Mouse (Mus musculus) cerebellum, adult 2 months (tissue): ENCODE data around the gene Ascc2. TPM values are rescaled to one million over a fixed set of nuclear protein-coding genes. Genes with fewer than 3 reads are reported as not detected.

ENCODE experiments used
- DNase-seq, 2 experiments: peaks; one replicate each; pipeline ENCODE4 v3.0.0; 2021
- H3K27ac ChIP-seq: fragments of 200-500 bp; 2 replicates; pipeline ENCODE4 v1.5.1; 2012; ENCODE audit warnings: low read length, control low read depth, inconsistent platforms; ENCODE audit not compliant: insufficient read depth
- H3K27me3 ChIP-seq: fragments of 200-500 bp; 2 replicates; pipeline ENCODE4 v1.6.1; 2012; ENCODE audit warnings: inconsistent platforms, mild to moderate bottlenecking, low read length, moderate library complexity; ENCODE audit not compliant: control insufficient read depth, insufficient read depth
- H3K4me1 ChIP-seq: fragments of 200-500 bp; 2 replicates; pipeline ENCODE4 v1.6.1; 2011; ENCODE audit warnings: low read length; ENCODE audit not compliant: control insufficient read depth, insufficient read depth
- H3K4me3 ChIP-seq: fragments of 200-500 bp; replicated peaks from 2 replicates; pipeline ENCODE3; 2011; ENCODE audit warnings: mild to moderate bottlenecking, low read depth, low read length, control low read depth; ENCODE audit not compliant: insufficient read depth
- CTCF ChIP-seq: fragments of 200-500 bp; IDR thresholded peaks from 2 replicates; pipeline ENCODE4 v1.5.1; 2011; ENCODE audit warnings: low read depth, mild to moderate bottlenecking, control low read depth, low read length, moderate library complexity, borderline replicate concordance; ENCODE audit not compliant: insufficient read depth
- POLR2A ChIP-seq: fragments of 200-500 bp; IDR thresholded peaks from 2 replicates; pipeline ENCODE4 v1.6.1; 2011; ENCODE audit warnings: low read length, control low read depth, borderline replicate concordance; ENCODE audit not compliant: insufficient read depth
- WGBS: fragments of 180-500 bp; shearing (Covaris S2); methylation state at CpG from one replicate; pipeline ENCODE4 v1.1.7; 2018; 5-methylcytosine and 5-hydroxymethylcytosine counted together
- polyA plus RNA-seq: library from polyadenylated mRNA; depleted of rRNA; stranded (reverse); fragments of >200 nt; gene quantifications from 2 replicates; pipeline ENCODE4 v1.2.3, GENCODE M21; 2012

Gene Ascc2
- polyA plus RNA-seq, 1 experiment, result 16.7 TPM

GRCm38 (mm10) chr11:4621866-4622265 is 15.7 kb upstream of the Ascc2 start:
- Histone ChIP-seq H3K4me1 (no peaks in the 10 kb centered on the region), H3K27me3 (no peaks in the 10 kb centered on the region), H3K4me3 (no peak overlapping the region), H3K27ac (no peak overlapping the region)
- WGBS, result 80% methylated on average over 4 of the region's 4 CpGs
- DNase-seq, result no peak
- TF ChIP-seq POLR2A (no peak), CTCF (no peak)

DNA sequence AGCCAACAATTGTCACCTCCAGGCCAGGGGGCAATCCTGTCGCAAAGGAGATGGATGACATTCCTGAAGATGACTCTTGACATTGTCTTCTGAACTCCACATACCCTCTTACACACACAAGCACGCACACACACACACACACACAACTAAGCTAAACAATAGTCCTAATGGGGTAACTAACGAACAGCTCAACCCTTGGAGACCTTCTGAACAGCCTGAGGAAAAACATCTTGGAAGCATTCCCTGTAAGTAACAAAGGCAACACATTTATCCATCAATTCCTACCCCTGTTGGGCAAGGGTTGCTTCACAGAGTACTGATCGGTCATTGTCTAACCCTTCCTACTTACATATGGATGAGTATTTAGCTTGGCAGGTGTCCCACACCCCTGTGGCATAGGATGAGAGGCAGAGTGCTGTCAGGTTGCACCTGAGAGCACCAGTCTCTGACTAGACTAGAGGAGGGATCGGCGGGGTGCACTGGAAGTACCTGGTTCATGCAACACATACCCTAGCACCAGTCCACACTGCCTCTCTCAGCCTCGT is 15.0 kb upstream of the Ascc2 start:
- WGBS, result 79% methylated on average over 7 of the region's 7 CpGs
- TF ChIP-seq CTCF, result no peak
- no peak for TF ChIP-seq POLR2A

GRCm38 (mm10) chr11:4622997-4623396 is 14.6 kb upstream of the Ascc2 start:
- H3K27ac ChIP-seq, result no peak overlapping the region
- TF ChIP-seq CTCF (no peak), POLR2A (no peak)
- 72% methylated on average over 5 of the region's 5 CpGs for WGBS
- no peaks in the 10 kb centered on the region for H3K27me3 ChIP-seq
- no peaks in the 10 kb centered on the region for H3K4me1 ChIP-seq
- no peak overlapping the region for H3K4me3 ChIP-seq
- DNase-seq, result no peak

More for the DNA sequence above, 15.0 kb upstream of the Ascc2 start:
- Histone ChIP-seq H3K4me1 (no peaks in the 10 kb centered on the region), H3K27me3 (no peaks in the 10 kb centered on the region), H3K27ac (no peak overlapping the region), H3K4me3 (no peak overlapping the region)
- DNase-seq, result no peak

- DNase-seq, result no peak
- WGBS, result 76% methylated on average over 7 of the region's 7 CpGs
- H3K27ac ChIP-seq, result no peak overlapping the region
Observed at GRCm38 (mm10) chr11:4625931-4626330, 11.6 kb upstream of the Ascc2 start.

GRCm38 (mm10) chr11:4627636-4628035 is 9.9 kb upstream of the Ascc2 start:
- DNase-seq, result no peak
- WGBS, result 52% methylated on average over 7 of the region's 7 CpGs
- no peak overlapping the region for H3K27ac ChIP-seq
- no peak for TF ChIP-seq CTCF
- TF ChIP-seq POLR2A, result no peak
- no peaks in the 10 kb centered on the region for H3K27me3 ChIP-seq
- no peaks in the 10 kb centered on the region for H3K4me1 ChIP-seq
- no peak overlapping the region for H3K4me3 ChIP-seq

More at GRCm38 (mm10) chr11:4625931-4626330, 11.6 kb upstream of the Ascc2 start:
- no peaks in the 10 kb centered on the region for H3K27me3 ChIP-seq
- no peaks in the 10 kb centered on the region for H3K4me1 ChIP-seq
- no peak for TF ChIP-seq POLR2A
- no peak for TF ChIP-seq CTCF
- H3K4me3 ChIP-seq, result no peak overlapping the region

DNA sequence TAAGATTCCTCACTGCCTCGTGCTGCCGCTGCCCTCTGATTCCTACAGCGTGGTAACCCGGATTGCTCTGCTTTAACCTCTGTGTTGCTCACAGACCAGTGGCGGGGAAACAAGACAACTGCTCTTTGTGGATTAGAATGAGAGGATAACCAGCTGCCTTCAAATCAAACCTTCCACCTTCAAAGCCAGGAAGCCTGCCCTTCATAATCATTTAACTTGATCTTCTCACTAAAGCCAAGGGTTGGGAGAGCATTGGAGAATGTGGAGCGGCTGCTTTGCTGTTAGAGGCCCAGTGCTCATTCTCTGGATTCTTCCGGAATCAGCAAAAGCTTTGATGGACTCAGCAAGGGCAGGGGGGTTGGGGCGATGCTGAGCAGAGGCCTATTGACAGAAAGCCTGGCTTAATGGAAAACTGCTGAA is 7.7 kb upstream of the Ascc2 start:
- no peaks in the 10 kb centered on the region for H3K4me1 ChIP-seq
- TF ChIP-seq CTCF (no peak), POLR2A (no peak)
- no peak for DNase-seq
- WGBS, result 60% methylated on average over 8 of the region's 8 CpGs
- H3K27me3 ChIP-seq, result no peaks in the 10 kb centered on the region
- no peak overlapping the region for H3K4me3 ChIP-seq
- no peak overlapping the region for H3K27ac ChIP-seq

- Histone ChIP-seq H3K27me3 (no peaks in the 10 kb centered on the region), H3K4me3 (no peak overlapping the region), H3K27ac (no peak overlapping the region), H3K4me1 (no peaks in the 10 kb centered on the region; the same call in 1 of the 2 replicates)
- no peak for DNase-seq
- whole genome bisulfite sequencing, result 26% methylated on average over 2 of the region's 2 CpGs
- TF ChIP-seq POLR2A (no peak), CTCF (no peak)
Observed at GRCm38 (mm10) chr11:4633420-4633819, 4.1 kb upstream of the Ascc2 start.

- no peak for DNase-seq
- peaks cover 3% of the 10 kb centered on the region for H3K4me1 ChIP-seq
- WGBS, result 69% methylated on average over 5 of the region's 5 CpGs
- no peak overlapping the region for H3K27ac ChIP-seq
- H3K4me3 ChIP-seq, result no peak overlapping the region
- H3K27me3 ChIP-seq, result no peaks in the 10 kb centered on the region
- no peak for TF ChIP-seq CTCF
- TF ChIP-seq POLR2A, result no peak
Observed at GRCm38 (mm10) chr11:4634395-4634794, 3.2 kb upstream of the Ascc2 start.
